ENCODE assay signal across 1 mouse cellular context in genomic region chr14:121279106-121279505, GRCm38 (mm10).
TF ChIP-seq lines count a peak whose summit lies in the region.

No protein-coding gene starts in this region.

TF ChIP-seq in MEL, 35 proteins besides CTCF, POLR2A, EP300 and RAD21 (continued from another document):
- TF ChIP-seq ZMIZ1 (IDR thresholded peaks at IDR 0.05; ENCODE audit: low read depth, low read length): no peak
